ENCODE assay signal across 18 mouse cellular contexts in the genomic region with DNA sequence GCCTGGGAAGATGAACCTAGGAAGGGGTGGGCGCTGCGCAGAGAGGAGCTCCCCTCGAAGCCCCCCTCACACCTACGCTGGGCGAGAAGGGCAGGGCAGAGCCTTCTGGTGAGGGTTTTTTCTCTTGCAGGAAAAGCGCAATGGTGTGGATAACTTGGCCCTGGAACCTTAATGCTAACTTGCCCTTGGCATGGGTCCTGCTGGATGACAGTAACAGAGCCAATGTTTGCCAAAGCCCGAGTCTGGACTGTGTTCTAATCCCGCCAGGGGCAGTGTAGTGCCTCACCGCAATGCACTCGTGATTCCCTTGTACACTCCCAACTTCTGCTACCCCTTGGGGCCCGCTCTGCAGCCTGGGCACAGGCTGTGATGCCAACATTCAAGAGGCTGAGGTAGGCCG. TPM values are rescaled to one million over a fixed set of nuclear protein-coding genes. Genes with fewer than 3 reads are reported as not detected.
DNase-seq lines count a peak whose midpoint lies in the region; ATAC-seq and TF ChIP-seq lines count a peak whose summit lies in the region.
"Had no signal": no experiment of that assay in that cellular context is flagged by ENCODE, and none has a peak within 500 bp of the region (broad histone marks: within the 10 kb centered on the region; RNA-seq: fewer than 3 reads in every experiment).

No protein-coding gene starts in this region.

- H3K27me3 ChIP-seq in E14TG2a.4 (ENCODE audit: insufficient read depth, low read length): no peaks in the 10 kb centered on the region
- H3K27me3 ChIP-seq in intestine, postnatal 0 days (replicated peaks; ENCODE audit: control insufficient read depth, insufficient read depth, low read length): no peaks in the 10 kb centered on the region
- no peaks in the 10 kb centered on the region for H3K27me3 ChIP-seq in liver, embryonic 11.5 days (replicated peaks; ENCODE audit: control insufficient read depth, insufficient read depth, low read length)
- H3K27me3 ChIP-seq: neural tube, embryonic 13.5 days had no signal

- no peak for ATAC-seq in cerebellum, adult (ENCODE audit: insufficient number of reproducible peaks, low FRiP score, low TSS enrichment)
- ATAC-seq in intestine, postnatal 0 days: no peak
- ATAC-seq in liver, embryonic 11.5 days (replicated peaks; ENCODE audit: low FRiP score): no peak
- ATAC-seq: midbrain, embryonic 16.5 days had no signal

- H3K4me1 ChIP-seq in E14TG2a.4 (replicated peaks; ENCODE audit: low read depth, low read length): peaks cover 60% of the 10 kb centered on the region
- H3K4me1 ChIP-seq in intestine, postnatal 0 days (replicated peaks; ENCODE audit: control insufficient read depth, insufficient read depth, low read length): no peaks in the 10 kb centered on the region
- peaks cover 17% of the 10 kb centered on the region for H3K4me1 ChIP-seq in liver, embryonic 11.5 days (replicated peaks; ENCODE audit: control insufficient read depth, insufficient read depth, low read length)

- peak; percentile 61 to 65 for DNase-seq in cerebellum, postnatal 10 days
- DNase-seq in liver, embryonic 11.5 days (ENCODE audit: low spot score): no peak
- DNase-seq in right cerebral cortex, postnatal 14 days: no peak
- DNase-seq in Muller cell, postnatal 12 days (ENCODE audit: inconsistent ontology term): no peak
- no peak for DNase-seq in adrenal gland, postnatal 25 days
- DNase-seq: adrenal gland, postnatal 10 days; lung, postnatal 36 days; thymus, postnatal 14 days had no signal

- H3K4me2 ChIP-seq in intestine, postnatal 0 days (replicated peaks; ENCODE audit: low read depth): peak overlapping the region; percentile 68
- H3K4me2 ChIP-seq in liver, embryonic 11.5 days: no peak overlapping the region
- H3K4me2 ChIP-seq: neural tube, embryonic 13.5 days had no signal

- peak overlapping the region; percentile 39; the same call in 1 of the 2 replicates for H3K4me3 ChIP-seq in E14TG2a.4 (replicated peaks; ENCODE audit: low read length)
- H3K4me3 ChIP-seq in intestine, postnatal 0 days (ENCODE audit: low read depth, low read length): peak overlapping the region; percentile 40
- no peak overlapping the region for H3K4me3 ChIP-seq in liver, embryonic 11.5 days (ENCODE audit: low read depth, low read length)
- H3K4me3 ChIP-seq: layer of hippocampus, adult 2 months; neural tube, embryonic 13.5 days had no signal

- peak overlapping the region; percentile 46 for H3K9ac ChIP-seq in intestine, postnatal 0 days (ENCODE audit: low read depth, low read length)
- H3K9ac ChIP-seq in liver, embryonic 11.5 days (ENCODE audit: low read depth, low read length): no peak overlapping the region
- H3K9ac ChIP-seq: neural tube, embryonic 13.5 days had no signal

- no peak for TF ChIP-seq CTCF in E14TG2a.4 (conservative IDR thresholded peaks at IDR 0.05; ENCODE audit: low read length)
- peak; percentile 34 for TF ChIP-seq CTCF in intestine, postnatal 0 days (IDR thresholded peaks at IDR 0.05; ENCODE audit: low read depth)

- H3K9me3 ChIP-seq in E14TG2a.4 (ENCODE audit: low read length): no peaks in the 10 kb centered on the region
- H3K9me3 ChIP-seq in intestine, postnatal 0 days (ENCODE audit: control insufficient read depth): no peaks in the 10 kb centered on the region
- no peaks in the 10 kb centered on the region for H3K9me3 ChIP-seq in liver, embryonic 11.5 days (ENCODE audit: control insufficient read depth, low read length)
- H3K9me3 ChIP-seq: neural tube, embryonic 13.5 days had no signal

- peak overlapping the region; percentile 83 for H3K27ac ChIP-seq in intestine, postnatal 0 days (ENCODE audit: low read depth, low read length)
- H3K27ac ChIP-seq in liver, embryonic 11.5 days (ENCODE audit: low read depth, low read length): peak overlapping the region; percentile 4; the same call in 1 of the 2 replicates
- H3K27ac ChIP-seq: layer of hippocampus, adult 2 months; neural tube, embryonic 13.5 days had no signal

- peaks cover 39% of the 10 kb centered on the region for H3K36me3 ChIP-seq in E14TG2a.4 (ENCODE audit: insufficient read depth, low read length)
- peaks cover 13% of the 10 kb centered on the region; the same call in 1 of the 2 replicates for H3K36me3 ChIP-seq in intestine, postnatal 0 days (ENCODE audit: control insufficient read depth, insufficient read depth)
- no peaks in the 10 kb centered on the region for H3K36me3 ChIP-seq in liver, embryonic 11.5 days (ENCODE audit: control insufficient read depth, insufficient read depth, low read length)

- 45% methylated on average over 12 of the region's 12 CpGs for WGBS in intestine, postnatal 0 days
- WGBS in liver, embryonic 11.5 days: 80% methylated on average over 12 of the region's 12 CpGs

RNA-seq across cellular contexts. Expression of a gene that starts 1.0 kb away (rescaled TPM):
- polyA plus RNA-seq in intestine, postnatal 0 days (2015; fragmentation: Nextera tagmentation; extraction: Ambion mirVana): 329 and 375 TPM in 2 replicates
- polyA plus RNA-seq in liver, embryonic 11.5 days (2014; fragmentation: Nextera tagmentation; extraction: Ambion mirVana): 4.3 and 4.8 TPM in 2 replicates
- total RNA-seq in adrenal gland, postnatal 25 days (2021): not detected in 2 replicates
- total RNA-seq: common myeloid progenitor, adult 5-6 weeks; layer of hippocampus, adult 2 months; left cerebral cortex, postnatal 25 days had no signal
- polyA plus RNA-seq: C2C12; neural tube, embryonic 13.5 days had no signal

RNA-seq across cellular contexts. Expression of a gene that starts 5.3 kb away (rescaled TPM):
- polyA plus RNA-seq in intestine, postnatal 0 days (2015; fragmentation: Nextera tagmentation; extraction: Ambion mirVana): 21.8 and 25.3 TPM in 2 replicates
- polyA plus RNA-seq in liver, embryonic 11.5 days (2014; fragmentation: Nextera tagmentation; extraction: Ambion mirVana): 65.2 and 65.9 TPM in 2 replicates
- 19.9 and 23.8 TPM in 2 replicates for total RNA-seq in adrenal gland, postnatal 25 days (2021)

RNA-seq across cellular contexts. Expression of a gene that starts 10.4 kb away (rescaled TPM):
- polyA plus RNA-seq in intestine, postnatal 0 days (2015; fragmentation: Nextera tagmentation; extraction: Ambion mirVana): not detected in 2 replicates
- polyA plus RNA-seq in liver, embryonic 11.5 days (2014; fragmentation: Nextera tagmentation; extraction: Ambion mirVana): not detected in 2 replicates
- not detected in 2 replicates for total RNA-seq in adrenal gland, postnatal 25 days (2021)
- total RNA-seq: adrenal gland, postnatal 10 days; common myeloid progenitor, adult 5-6 weeks; layer of hippocampus, adult 2 months; left cerebral cortex, postnatal 25 days had no signal
- polyA plus RNA-seq: C2C12; hindbrain, embryonic 11.5 days; midbrain, embryonic 16.5 days; neural tube, embryonic 13.5 days had no signal

RNA-seq across cellular contexts. Expression of a gene that starts 41.6 kb away (rescaled TPM):
- polyA plus RNA-seq in intestine, postnatal 0 days (2015; fragmentation: Nextera tagmentation; extraction: Ambion mirVana): 65.3 and 69.7 TPM in 2 replicates
- 84.8 and 96.2 TPM in 2 replicates for polyA plus RNA-seq in liver, embryonic 11.5 days (2014; fragmentation: Nextera tagmentation; extraction: Ambion mirVana)
- 106 and 107 TPM in 2 replicates for total RNA-seq in adrenal gland, postnatal 25 days (2021)

RNA-seq across cellular contexts. Expression of a gene that starts 41.8 kb away (rescaled TPM):
- polyA plus RNA-seq in intestine, postnatal 0 days (2015; fragmentation: Nextera tagmentation; extraction: Ambion mirVana): 14.7 and 16.7 TPM in 2 replicates
- 17.2 and 19.2 TPM in 2 replicates for polyA plus RNA-seq in liver, embryonic 11.5 days (2014; fragmentation: Nextera tagmentation; extraction: Ambion mirVana)
- 43.6 and 46.7 TPM in 2 replicates for total RNA-seq in adrenal gland, postnatal 25 days (2021)

Comparison
In these comparisons a context has a peak if more than half of its experiments do, and no peak if none do; other contexts are left out.
1. DNase-seq: peak in cerebellum, postnatal 10 days (2 of 2); none in liver, embryonic 11.5 days (single experiment), right cerebral cortex, postnatal 14 days (single experiment), Muller cell, postnatal 12 days (single experiment) and adrenal gland, postnatal 25 days (single experiment).
2. RNA of a gene that starts 1.0 kb away (polyA plus RNA-seq): 329 to 375 TPM in intestine, postnatal 0 days; 4.3 to 4.8 TPM in liver, embryonic 11.5 days; every median in the first group is over 10 times any median in the second.